38 mouse cellular contexts compared by ENCODE assay signal in genomic region chr6:140684403-140684802, GRCm38 (mm10). TPM values are rescaled to one million over a fixed set of nuclear protein-coding genes. Genes with fewer than 3 reads are reported as not detected.
A peak's percentile ranks its signal among the peaks of the same experiment; 100 is the strongest.
DNase-seq lines count a peak whose midpoint lies in the region; ATAC-seq and TF ChIP-seq lines count a peak whose summit lies in the region.
"Had no signal": no experiment of that assay in that cellular context is flagged by ENCODE, and none has a peak within 500 bp of the region (broad histone marks: within the 10 kb centered on the region; RNA-seq: fewer than 3 reads in every experiment).

No protein-coding gene starts in this region.

- TF ChIP-seq POLR2A in lung, adult 2 months (IDR thresholded peaks at IDR 0.05; ENCODE audit: borderline replicate concordance, extremely low read depth, low read depth, low read length): no peak

- ATAC-seq in erythroblast, adult 5-6 weeks (replicated peaks; ENCODE audit: low FRiP score, poor library complexity, severe bottlenecking): no peak
- ATAC-seq in midbrain, embryonic 16.5 days: no peak
- ATAC-seq: forebrain, postnatal 0 days; hindbrain, embryonic 16.5 days; intestine, embryonic 15.5 days; midbrain, embryonic 13.5 days had no signal

- no peak overlapping the region for H3K27ac ChIP-seq in midbrain, embryonic 16.5 days (ENCODE audit: low read length)
- H3K27ac ChIP-seq: forebrain, embryonic 12.5 days; intestine, embryonic 15.5 days; kidney, postnatal 0 days; liver, embryonic 13.5 days; macrophage; midbrain, embryonic 13.5 days had no signal

- H3K4me2 ChIP-seq in midbrain, embryonic 16.5 days (ENCODE audit: low read length): no peak overlapping the region
- H3K4me2 ChIP-seq: forebrain, embryonic 12.5 days; intestine, embryonic 15.5 days; liver, embryonic 13.5 days; midbrain, embryonic 13.5 days had no signal

- WGBS in lung, adult 2 months: 91% methylated on average over 11 of the region's 11 CpGs
- 92% methylated on average over 11 of the region's 11 CpGs for WGBS in midbrain, embryonic 16.5 days

- no peaks in the 10 kb centered on the region for H3K27me3 ChIP-seq in E14TG2a.4 (ENCODE audit: insufficient read depth, low read length)
- no peaks in the 10 kb centered on the region for H3K27me3 ChIP-seq in midbrain, embryonic 16.5 days (ENCODE audit: control insufficient read depth, insufficient read depth, low read depth, low read length)
- H3K27me3 ChIP-seq: forebrain, embryonic 12.5 days; intestine, embryonic 15.5 days; liver, embryonic 13.5 days had no signal

- peak; percentile 41 for DNase-seq in CD4-positive, CD25-positive, alpha-beta regulatory T cell, adult 2 months (ENCODE audit: low read depth, low spot score)
- DNase-seq in ZHBTc4 (ENCODE audit: low read depth, low spot score): peak; percentile 54
- peak; percentile 82 for DNase-seq in naive thymus-derived CD4-positive, alpha-beta T cell, adult 2 months (ENCODE audit: low read depth)
- no peak for DNase-seq in lung, adult 2 months
- DNase-seq: adrenal gland, adult 2 months; adrenal gland, postnatal 36 days; cerebellum, adult 18-20 months; cerebellum, postnatal 10 days; forebrain, postnatal 0 days; gastrocnemius, postnatal 14 days; kidney, adult 2 months; layer of hippocampus, postnatal 36 days; liver, embryonic 13.5 days; lung, adult 18-20 months; lung, postnatal 10 days had no signal

- H3K4me1 ChIP-seq in E14TG2a.4 (replicated peaks; ENCODE audit: low read depth, low read length): peaks cover 45% of the 10 kb centered on the region
- H3K4me1 ChIP-seq in lung, adult 2 months (ENCODE audit: control insufficient read depth, insufficient read depth, low read length): no peaks in the 10 kb centered on the region
- H3K4me1 ChIP-seq in midbrain, embryonic 16.5 days (ENCODE audit: control insufficient read depth, insufficient read depth, low read length): no peaks in the 10 kb centered on the region
- H3K4me1 ChIP-seq: intestine, embryonic 15.5 days had no signal

- peaks cover 17% of the 10 kb centered on the region for H3K9me3 ChIP-seq in E14TG2a.4 (ENCODE audit: low read length)
- H3K9me3 ChIP-seq in midbrain, embryonic 16.5 days (replicated peaks; ENCODE audit: control insufficient read depth, low read length, poor library complexity, severe bottlenecking): no peaks in the 10 kb centered on the region
- H3K9me3 ChIP-seq: forebrain, embryonic 12.5 days; intestine, embryonic 15.5 days; liver, embryonic 13.5 days; midbrain, embryonic 13.5 days had no signal

- H3K36me3 ChIP-seq in E14TG2a.4 (ENCODE audit: insufficient read depth, low read length): no peaks in the 10 kb centered on the region
- no peaks in the 10 kb centered on the region for H3K36me3 ChIP-seq in midbrain, embryonic 16.5 days (ENCODE audit: control insufficient read depth, insufficient read depth, low read length)
- H3K36me3 ChIP-seq: forebrain, embryonic 12.5 days; G1E; intestine, embryonic 15.5 days; liver, embryonic 13.5 days; midbrain, embryonic 13.5 days had no signal

- TF ChIP-seq CTCF in E14TG2a.4 (conservative IDR thresholded peaks at IDR 0.05; ENCODE audit: low read length): no peak
- TF ChIP-seq CTCF in lung, adult 2 months (IDR thresholded peaks at IDR 0.05; ENCODE audit: insufficient read depth, low read length): no peak

- H3K4me3 ChIP-seq in E14TG2a.4 (replicated peaks; ENCODE audit: low read length): peak overlapping the region; percentile 43; the same call in 1 of the 2 replicates
- no peak overlapping the region for H3K4me3 ChIP-seq in lung, adult 2 months (replicated peaks; ENCODE audit: extremely low read depth, low read depth, low read length)
- no peak overlapping the region for H3K4me3 ChIP-seq in midbrain, embryonic 16.5 days (ENCODE audit: low read depth, low read length)
- H3K4me3 ChIP-seq: forebrain, embryonic 12.5 days; intestine, embryonic 15.5 days; liver, embryonic 13.5 days; midbrain, embryonic 13.5 days had no signal

- H3K9ac ChIP-seq in midbrain, embryonic 16.5 days (ENCODE audit: low read depth, low read length): no peak overlapping the region
- H3K9ac ChIP-seq: forebrain, embryonic 12.5 days; forebrain, postnatal 0 days; intestine, embryonic 15.5 days; liver, embryonic 13.5 days; midbrain, embryonic 13.5 days had no signal

RNA-seq across cellular contexts. Expression of gene Gm11077, which starts 44.7 kb away (rescaled TPM):
- polyA plus RNA-seq in lung, adult 2 months (2012; rRNA removed): not detected in 2 replicates
- total RNA-seq in erythroblast, adult 5-6 weeks (2015; ENCODE audit: low replicate concordance): not detected in 2 replicates
- not detected in 2 replicates for total RNA-seq in erythroblast, adult 5-6 weeks (2017; ENCODE audit: low replicate concordance)
- polyA plus RNA-seq in midbrain, embryonic 16.5 days (2015; fragmentation: Nextera tagmentation; extraction: Ambion mirVana): not detected in 2 replicates
- total RNA-seq: adrenal gland, adult 2 months; adrenal gland, postnatal 36 days; common myeloid progenitor, adult 5-6 weeks; forebrain, postnatal 0 days; G1E; gastrocnemius, postnatal 14 days; granulocyte monocyte progenitor cell, adult 5-6 weeks; heart, postnatal 25 days; layer of hippocampus, postnatal 36 days; left cerebral cortex, postnatal 14 days; megakaryocyte-erythroid progenitor cell, adult 5-6 weeks had no signal
- polyA plus RNA-seq: adrenal gland, adult 2 months; brain, embryonic 14.5 days; C2C12; embryonic facial prominence, embryonic 14.5 days; forebrain, embryonic 12.5 days; forebrain, postnatal 0 days; G1E; heart, embryonic 14.5 days; hindbrain, embryonic 11.5 days; hindbrain, embryonic 16.5 days; intestine, embryonic 15.5 days; kidney, adult 2 months; kidney, postnatal 0 days; large intestine, adult 2 months; limb, embryonic 14.5 days; liver, embryonic 13.5 days; macrophage; midbrain, embryonic 13.5 days; neural tube, embryonic 11.5 days had no signal
